Mouse (Mus musculus): Measurements from ENCODE around the gene Slx4ip. TPM values are rescaled to one million over a fixed set of nuclear protein-coding genes. Genes with fewer than 3 reads are reported as not detected.

Slx4ip gene
- polyA plus RNA-seq, 2 experiments: 3.4 to 5.3 TPM

DNA sequence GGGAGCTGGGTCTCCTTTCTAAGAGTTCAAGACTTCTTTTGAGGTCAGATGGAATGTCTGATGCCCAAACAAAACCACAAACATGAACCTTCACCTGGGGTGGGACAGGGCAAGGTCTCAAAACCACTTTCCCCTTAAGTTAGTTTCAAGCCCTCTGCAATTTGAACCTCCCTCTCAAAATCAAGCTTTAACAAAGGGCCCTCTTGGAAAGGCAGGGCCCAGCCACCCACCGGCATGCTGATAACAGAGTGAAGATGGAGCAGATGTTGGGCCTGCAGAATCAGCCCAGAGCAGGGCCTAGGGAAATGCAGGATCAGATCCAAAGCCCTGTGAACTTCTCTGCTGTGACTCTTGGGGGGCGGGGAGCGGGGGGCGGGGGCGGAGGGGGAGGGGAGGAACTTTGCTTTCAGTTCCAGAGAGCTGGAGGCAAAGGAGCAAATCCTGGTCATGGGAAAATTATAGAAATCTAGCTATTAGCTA, 206.0 kb downstream of the Slx4ip start:
- no peak overlapping the region for H3K9ac ChIP-seq (ENCODE audit: low read depth, low read length, severe bottlenecking)
- H3K36me3 ChIP-seq (ENCODE audit: control insufficient read depth, insufficient read depth, low read length): peaks cover 75% of the 10 kb centered on the region
- no peak for TF ChIP-seq POLR2A (IDR thresholded peaks at IDR 0.05; ENCODE audit: borderline replicate concordance, extremely low read depth, insufficient read depth, insufficient read length)
- H3K4me2 ChIP-seq (replicated peaks; ENCODE audit: low read depth, low read length, severe bottlenecking): no peak overlapping the region
- H3K27me3 ChIP-seq (ENCODE audit: control insufficient read depth, insufficient read depth, low read length): no peaks in the 10 kb centered on the region
- DNase-seq (ENCODE audit: low spot score) (no peak), ATAC-seq (ENCODE audit: low FRiP score, low read depth) (no peak)
- H3K27ac ChIP-seq (replicated peaks; ENCODE audit: low read depth, low read length): no peak overlapping the region
- H3K9me3 ChIP-seq (ENCODE audit: control insufficient read depth, low read length): no peaks in the 10 kb centered on the region
- no peak overlapping the region for H3K4me3 ChIP-seq (replicated peaks; ENCODE audit: low read length)
- WGBS: 20% methylated on average over 3 of the region's 5 CpGs
- H3K4me1 ChIP-seq (ENCODE audit: control insufficient read depth, insufficient read depth, low read length): peaks cover 22% of the 10 kb centered on the region; the same call in 1 of the 2 replicates

DNA sequence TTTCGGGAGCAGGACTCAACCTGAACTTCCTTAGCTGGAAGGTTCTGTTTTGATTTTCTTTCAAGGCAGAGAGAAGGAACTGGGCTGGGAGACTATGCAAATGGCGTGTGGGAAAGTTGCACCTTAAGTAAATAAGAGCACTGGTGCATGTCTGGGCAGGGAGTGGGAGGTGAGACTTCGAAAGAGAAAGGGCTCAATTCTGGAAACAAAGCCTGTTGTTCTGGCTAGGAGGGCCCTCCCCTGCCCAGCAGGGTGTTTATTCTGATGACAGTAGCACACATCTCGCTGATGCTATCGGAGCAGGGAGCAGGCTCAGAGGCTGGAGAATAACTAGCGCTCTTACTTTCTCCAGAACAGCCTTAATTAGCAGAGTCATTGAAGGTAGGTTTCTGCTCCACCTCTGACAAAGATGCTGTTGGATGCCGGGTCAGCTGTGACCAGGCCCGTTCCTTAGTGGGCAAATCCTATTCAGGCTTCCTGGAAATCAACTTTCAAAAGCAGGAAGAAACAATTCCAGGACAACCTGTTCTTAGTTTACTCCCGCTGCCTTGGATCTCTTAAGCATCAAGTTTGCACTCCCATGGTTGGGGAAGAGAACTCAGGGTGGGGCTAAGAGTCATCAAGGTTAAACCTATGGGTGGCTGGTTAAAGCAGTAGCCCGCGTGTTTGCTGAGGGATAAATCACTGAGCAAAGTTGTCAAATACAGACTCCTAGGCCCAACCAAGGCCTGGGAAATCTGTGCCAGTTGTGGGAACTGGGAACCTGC, 207.4 kb downstream of the Slx4ip start:
- H3K27me3 ChIP-seq (ENCODE audit: control insufficient read depth, insufficient read depth, low read length): no peaks in the 10 kb centered on the region
- H3K9me3 ChIP-seq (ENCODE audit: control insufficient read depth, low read length): no peaks in the 10 kb centered on the region
- no peak for TF ChIP-seq POLR2A (IDR thresholded peaks at IDR 0.05; ENCODE audit: borderline replicate concordance, extremely low read depth, insufficient read depth, insufficient read length)
- H3K9ac ChIP-seq (ENCODE audit: low read depth, low read length, severe bottlenecking): no peak overlapping the region
- no peak for DNase-seq (ENCODE audit: low spot score)
- H3K4me2 ChIP-seq (replicated peaks; ENCODE audit: low read depth, low read length, severe bottlenecking): no peak overlapping the region
- H3K27ac ChIP-seq (replicated peaks; ENCODE audit: low read depth, low read length): no peak overlapping the region
- peaks cover 22% of the 10 kb centered on the region; the same call in 1 of the 2 replicates for H3K4me1 ChIP-seq (ENCODE audit: control insufficient read depth, insufficient read depth, low read length)
- H3K4me3 ChIP-seq (replicated peaks; ENCODE audit: low read length): no peak overlapping the region
- H3K36me3 ChIP-seq (ENCODE audit: control insufficient read depth, insufficient read depth, low read length): peaks cover 67% of the 10 kb centered on the region
- no peak for ATAC-seq (ENCODE audit: low FRiP score, low read depth)
- WGBS: 38% methylated on average over 11 of the region's 11 CpGs

DNA sequence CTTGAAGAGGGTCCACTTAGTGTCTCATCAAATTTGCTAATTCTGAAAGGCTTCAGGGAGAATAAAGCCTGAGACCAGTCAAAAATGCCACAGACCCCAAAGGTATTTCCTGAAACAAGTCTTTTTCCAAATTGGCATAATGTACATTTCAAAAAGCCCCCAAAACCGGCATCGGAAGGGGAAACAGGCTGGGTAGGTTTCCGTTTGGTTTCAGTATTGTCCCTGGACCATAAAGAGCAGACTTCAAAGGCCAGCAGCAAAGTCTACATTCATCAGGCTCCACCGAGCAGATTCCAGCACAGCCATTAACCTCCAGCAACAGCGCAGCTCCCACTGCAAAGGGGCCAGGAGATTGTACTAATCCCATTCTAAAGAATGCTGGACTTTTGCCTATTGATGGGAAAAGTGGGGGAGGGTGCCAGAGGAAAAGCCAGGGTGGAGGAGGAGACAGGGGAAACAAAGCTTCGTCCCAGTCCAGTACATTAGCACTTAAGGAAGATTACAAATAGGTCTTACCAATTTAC, 208.3 kb downstream of the Slx4ip start:
- Histone ChIP-seq H3K4me3 (replicated peaks; ENCODE audit: low read length) (no peak overlapping the region), H3K9me3 (ENCODE audit: control insufficient read depth, low read length) (no peaks in the 10 kb centered on the region), H3K4me1 (ENCODE audit: control insufficient read depth, insufficient read depth, low read length) (peaks cover 22% of the 10 kb centered on the region; the same call in 1 of the 2 replicates), H3K27me3 (ENCODE audit: control insufficient read depth, insufficient read depth, low read length) (no peaks in the 10 kb centered on the region), H3K9ac (ENCODE audit: low read depth, low read length, severe bottlenecking) (no peak overlapping the region), H3K36me3 (ENCODE audit: control insufficient read depth, insufficient read depth, low read length) (peaks cover 63% of the 10 kb centered on the region), H3K4me2 (replicated peaks; ENCODE audit: low read depth, low read length, severe bottlenecking) (no peak overlapping the region), H3K27ac (replicated peaks; ENCODE audit: low read depth, low read length) (no peak overlapping the region)
- TF ChIP-seq POLR2A (IDR thresholded peaks at IDR 0.05; ENCODE audit: borderline replicate concordance, extremely low read depth, insufficient read depth, insufficient read length): no peak
- no peak for DNase-seq (ENCODE audit: low spot score)
- ATAC-seq (ENCODE audit: low FRiP score, low read depth): no peak
- WGBS: 6% methylated on average over 6 of the region's 6 CpGs

DNA sequence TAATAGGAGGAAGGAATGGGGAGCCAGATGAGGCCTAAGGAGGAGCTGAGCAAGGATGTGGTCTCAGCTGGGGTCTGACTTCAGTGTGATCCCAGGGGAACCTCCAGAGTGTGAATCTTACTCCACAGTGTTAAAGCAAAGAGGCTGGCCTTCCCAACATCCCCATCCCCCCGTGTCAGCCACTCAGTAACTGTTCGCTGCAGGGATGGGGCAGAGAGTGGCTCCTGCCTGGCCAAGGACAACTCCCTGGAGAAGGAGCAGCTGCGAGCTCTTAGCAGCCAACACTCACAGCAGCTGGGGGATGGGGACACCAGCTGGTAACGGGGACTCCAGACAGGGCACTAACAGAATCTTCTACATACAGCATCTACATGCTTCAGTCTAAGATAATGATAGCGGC, 210.1 kb downstream of the Slx4ip start:
- 43% methylated on average over 5 of the region's 5 CpGs for WGBS
- no peak for TF ChIP-seq POLR2A (IDR thresholded peaks at IDR 0.05; ENCODE audit: borderline replicate concordance, extremely low read depth, insufficient read depth, insufficient read length)
- H3K4me3 ChIP-seq (replicated peaks; ENCODE audit: low read length): no peak overlapping the region
- H3K27me3 ChIP-seq (ENCODE audit: control insufficient read depth, insufficient read depth, low read length): no peaks in the 10 kb centered on the region
- H3K4me1 ChIP-seq (ENCODE audit: control insufficient read depth, insufficient read depth, low read length): peaks cover 16% of the 10 kb centered on the region; the same call in 1 of the 2 replicates
- ATAC-seq (ENCODE audit: low FRiP score, low read depth) (peak; percentile 70), DNase-seq (ENCODE audit: low spot score) (peak; percentile 48)
- peaks cover 60% of the 10 kb centered on the region for H3K36me3 ChIP-seq (ENCODE audit: control insufficient read depth, insufficient read depth, low read length)
- H3K9ac ChIP-seq (ENCODE audit: low read depth, low read length, severe bottlenecking): no peak overlapping the region
- H3K4me2 ChIP-seq (replicated peaks; ENCODE audit: low read depth, low read length, severe bottlenecking): no peak overlapping the region
- no peak overlapping the region for H3K27ac ChIP-seq (replicated peaks; ENCODE audit: low read depth, low read length)
- no peaks in the 10 kb centered on the region for H3K9me3 ChIP-seq (ENCODE audit: control insufficient read depth, low read length)

DNA sequence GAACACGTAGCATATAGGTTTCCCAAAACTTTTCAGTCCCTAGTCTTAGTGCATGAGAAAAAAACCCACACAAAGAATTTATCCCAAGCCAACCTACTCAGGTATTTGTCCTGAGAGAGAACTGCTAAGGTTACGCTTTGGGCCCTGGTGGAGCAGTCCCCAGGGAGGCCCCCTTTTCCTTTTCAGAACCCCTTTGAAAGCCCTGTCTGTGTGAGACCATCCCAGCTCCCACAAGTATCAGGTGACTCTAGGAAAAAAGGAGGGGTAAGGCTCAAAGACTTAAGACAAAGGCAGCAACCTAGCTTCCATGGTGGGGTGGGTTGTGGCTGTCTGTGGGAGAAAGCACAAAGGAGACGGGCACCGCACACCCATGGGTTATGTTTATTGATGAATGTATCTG, 216.2 kb downstream of the Slx4ip start:
- DNase-seq (ENCODE audit: low spot score) (no peak), ATAC-seq (ENCODE audit: low FRiP score, low read depth) (no peak)
- no peak for TF ChIP-seq POLR2A (IDR thresholded peaks at IDR 0.05; ENCODE audit: borderline replicate concordance, extremely low read depth, insufficient read depth, insufficient read length)
- no peaks in the 10 kb centered on the region for H3K9me3 ChIP-seq (ENCODE audit: control insufficient read depth, low read length)
- H3K4me1 ChIP-seq (ENCODE audit: control insufficient read depth, insufficient read depth, low read length): peaks cover 14% of the 10 kb centered on the region
- no peak overlapping the region for H3K27ac ChIP-seq (replicated peaks; ENCODE audit: low read depth, low read length)
- H3K4me3 ChIP-seq (replicated peaks; ENCODE audit: low read length): no peak overlapping the region
- H3K27me3 ChIP-seq (ENCODE audit: control insufficient read depth, insufficient read depth, low read length): no peaks in the 10 kb centered on the region
- 76% methylated on average over 4 of the region's 4 CpGs for WGBS
- H3K36me3 ChIP-seq (ENCODE audit: control insufficient read depth, insufficient read depth, low read length): peaks cover 25% of the 10 kb centered on the region
- H3K9ac ChIP-seq (ENCODE audit: low read depth, low read length, severe bottlenecking): no peak overlapping the region
- no peak overlapping the region for H3K4me2 ChIP-seq (replicated peaks; ENCODE audit: low read depth, low read length, severe bottlenecking)
